Mouse (Mus musculus) testis, postnatal 10 days (tissue): ENCODE results near the gene Map3k20.

Experiments
- DNase-seq: peaks from one replicate; pipeline ENCODE4 v3.0.0; 2021; ENCODE audit warnings: low spot score

Gene Map3k20

GRCm38 (mm10) chr2:72285256-72285887 is at the start of gene Map3k20:
TSS of gene Map3k20 (plus strand) at chr2:72285637.
- peak; percentile 82 for DNase-seq

GRCm38 (mm10) chr2:72238421-72238820 is 47.0 kb upstream of the Map3k20 start:
- no peak for DNase-seq

- no peak for DNase-seq
Measured at GRCm38 (mm10) chr2:72238925-72239324, 46.5 kb upstream of the Map3k20 start.

GRCm38 (mm10) chr2:72239456-72239855 is 46.0 kb upstream of the Map3k20 start:
- no peak for DNase-seq

GRCm38 (mm10) chr2:72239993-72240392 is 45.4 kb upstream of the Map3k20 start:
- no peak for DNase-seq

GRCm38 (mm10) chr2:72240691-72241090 is 44.7 kb upstream of the Map3k20 start:
- no peak for DNase-seq

- DNase-seq, result no peak
Measured at GRCm38 (mm10) chr2:72241714-72242472, 43.5 kb upstream of the Map3k20 start.

- no peak for DNase-seq
Measured at GRCm38 (mm10) chr2:72242910-72243675, 42.3 kb upstream of the Map3k20 start.

- no peak for DNase-seq
Measured at GRCm38 (mm10) chr2:72245631-72246030, 39.8 kb upstream of the Map3k20 start.

- DNase-seq, result no peak
Measured at GRCm38 (mm10) chr2:72246376-72246775, 39.1 kb upstream of the Map3k20 start.

GRCm38 (mm10) chr2:72247819-72248218 is 37.6 kb upstream of the Map3k20 start:
- no peak for DNase-seq

GRCm38 (mm10) chr2:72252510-72253505 is 32.6 kb upstream of the Map3k20 start:
- no peak for DNase-seq

- DNase-seq, result no peak
Measured at GRCm38 (mm10) chr2:72253882-72254281, 31.6 kb upstream of the Map3k20 start.

- no peak for DNase-seq
Measured at GRCm38 (mm10) chr2:72254813-72255582, 30.4 kb upstream of the Map3k20 start.

GRCm38 (mm10) chr2:72260704-72261103 is 24.7 kb upstream of the Map3k20 start:
- DNase-seq, result no peak

GRCm38 (mm10) chr2:72262814-72263480 is 22.5 kb upstream of the Map3k20 start:
- no peak for DNase-seq

GRCm38 (mm10) chr2:72267390-72267789 is 18.0 kb upstream of the Map3k20 start:
- no peak for DNase-seq

GRCm38 (mm10) chr2:72269651-72270341 is 15.6 kb upstream of the Map3k20 start:
- DNase-seq, result no peak

- no peak for DNase-seq
Measured at GRCm38 (mm10) chr2:72278247-72278873, 7.1 kb upstream of the Map3k20 start.
